In the genomic region with DNA sequence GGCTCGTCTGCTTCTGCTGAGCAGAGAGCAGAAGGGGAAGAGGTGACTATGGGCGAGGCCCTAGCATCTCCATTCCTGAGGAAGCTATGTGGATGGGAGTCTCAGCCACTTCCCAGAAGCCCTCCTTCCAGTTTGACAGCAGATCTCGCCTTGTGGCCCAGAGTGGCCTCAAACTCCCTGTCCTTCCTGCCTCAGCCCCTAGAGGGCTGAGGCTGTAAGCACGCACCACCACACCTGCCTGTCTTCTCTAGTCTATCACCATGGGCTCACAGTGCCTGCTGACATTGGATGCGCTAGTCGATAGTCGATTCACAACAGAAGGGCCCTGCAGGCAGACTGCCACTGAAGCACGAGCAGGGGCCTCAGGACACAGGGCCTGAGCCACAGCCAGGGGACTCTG, we compare ENCODE assay signal across 12 mouse cellular contexts. TPM values are rescaled to one million over a fixed set of nuclear protein-coding genes. Genes with fewer than 3 reads are reported as not detected.
DNase-seq lines count a peak whose midpoint lies in the region; ATAC-seq and TF ChIP-seq lines count a peak whose summit lies in the region.
"Had no signal": no experiment of that assay in that cellular context is flagged by ENCODE, and none has a peak within 500 bp of the region (broad histone marks: within the 10 kb centered on the region; RNA-seq: fewer than 3 reads in every experiment).

No protein-coding gene starts in this region.

- H3K4me2 ChIP-seq in kidney, postnatal 0 days (ENCODE audit: low read length), result no peak overlapping the region
- no peak overlapping the region for H3K4me2 ChIP-seq in kidney, embryonic 16.5 days (replicated peaks; ENCODE audit: low read depth, low read length)
- no peak overlapping the region for H3K4me2 ChIP-seq in CH12.LX (ENCODE audit: insufficient read depth, low read depth, poor library complexity, severe bottlenecking)
- H3K4me2 ChIP-seq: neural tube, embryonic 15.5 days had no signal

- TF ChIP-seq RAD21 in CH12.LX (IDR thresholded peaks at IDR 0.05; ENCODE audit: low read depth, low read length), result peak; percentile 20

- no peaks in the 10 kb centered on the region for H3K9me3 ChIP-seq in kidney, postnatal 0 days (replicated peaks; ENCODE audit: low read length)
- no peaks in the 10 kb centered on the region for H3K9me3 ChIP-seq in kidney, embryonic 16.5 days (ENCODE audit: low read length)
- H3K9me3 ChIP-seq in CH12.LX (replicated peaks; ENCODE audit: low read length), result no peaks in the 10 kb centered on the region
- H3K9me3 ChIP-seq: megakaryocyte, embryonic 14.5 days; neural tube, embryonic 15.5 days had no signal

- peak; percentile 52; the same call in 1 of the 2 replicates for TF ChIP-seq CTCF in kidney, postnatal 0 days (IDR thresholded peaks at IDR 0.05; ENCODE audit: low read depth)
- peak; percentile 29 to 66; a peak in 2 of 4 replicates for TF ChIP-seq CTCF in CH12.LX (conservative IDR thresholded peaks at IDR 0.05 in 1 of 2, IDR thresholded peaks at IDR 0.05 in 1 of 2; ENCODE audit: low read depth in 2 of 2, low read length in 2 of 2)

- no peaks in the 10 kb centered on the region for H3K27me3 ChIP-seq in kidney, postnatal 0 days (ENCODE audit: insufficient read depth, low read length)
- H3K27me3 ChIP-seq in kidney, embryonic 16.5 days (ENCODE audit: insufficient read depth, low read length), result no peaks in the 10 kb centered on the region
- no peaks in the 10 kb centered on the region for H3K27me3 ChIP-seq in CH12.LX (replicated peaks)
- H3K27me3 ChIP-seq: neural tube, embryonic 15.5 days had no signal

- no peak for ATAC-seq in kidney, postnatal 0 days (replicated peaks; ENCODE audit: low FRiP score, low read depth)
- no peak; the same call in 1 of the 2 replicates for ATAC-seq in kidney, embryonic 16.5 days (ENCODE audit: low FRiP score, low TSS enrichment)
- peak; percentile 34 to 37; a peak in 2 of 4 replicates for ATAC-seq in hematopoietic stem cell, adult 5-6 weeks (replicated peaks in 1 of 2; ENCODE audit: insufficient read depth in 1 of 2, low FRiP score in 2 of 2, low TSS enrichment in 1 of 2, low read depth in 1 of 2, poor library complexity in 2 of 2, severe bottlenecking in 2 of 2)
- ATAC-seq in megakaryocyte, adult 5-6 weeks (ENCODE audit: poor library complexity, severe bottlenecking), result no peak
- ATAC-seq: forebrain, embryonic 16.5 days had no signal

- TF ChIP-seq EP300 in CH12.LX (IDR thresholded peaks at IDR 0.05; ENCODE audit: low read length), result no peak

- H3K9ac ChIP-seq in kidney, postnatal 0 days (ENCODE audit: low read depth, low read length), result no peak overlapping the region
- no peak overlapping the region for H3K9ac ChIP-seq in kidney, embryonic 16.5 days (replicated peaks; ENCODE audit: low read length)
- H3K9ac ChIP-seq in CH12.LX (ENCODE audit: insufficient read depth, low read depth), result no peak overlapping the region
- H3K9ac ChIP-seq: neural tube, embryonic 15.5 days had no signal

- TF ChIP-seq POLR2A in CH12.LX (IDR thresholded peaks at IDR 0.05; ENCODE audit: low read depth, low read length), result no peak

- H3K27ac ChIP-seq in kidney, postnatal 0 days, result no peak overlapping the region
- H3K27ac ChIP-seq in kidney, embryonic 16.5 days (ENCODE audit: low read length), result no peak overlapping the region
- no peak overlapping the region for H3K27ac ChIP-seq in CH12.LX (ENCODE audit: insufficient read depth, low read depth)
- H3K27ac ChIP-seq: neural tube, embryonic 15.5 days had no signal

- in situ Hi-C loops in CH12.LX (cut with MboI; ENCODE audit: low pct_ligation_motif_present, low pct_unique_long_range_greater_than_20kb, low sequenced_read_pairs), result no loop called here

- no peaks in the 10 kb centered on the region for H3K4me1 ChIP-seq in kidney, postnatal 0 days (replicated peaks; ENCODE audit: insufficient read depth, low read length)
- H3K4me1 ChIP-seq in kidney, embryonic 16.5 days (ENCODE audit: insufficient read depth, low read length), result no peaks in the 10 kb centered on the region; the same call in 1 of the 2 replicates
- peaks cover 8 to 33% of the 10 kb centered on the region in 2 experiments for H3K4me1 ChIP-seq in CH12.LX (ENCODE audit: control insufficient read depth in 1 of 2, insufficient read depth in 2 of 2)

- H3K79me2 ChIP-seq in CH12.LX (replicated peaks; ENCODE audit: control insufficient read depth, extremely low read depth, insufficient read depth, poor library complexity, severe bottlenecking), result no peaks in the 10 kb centered on the region

- DNase-seq in kidney, postnatal 0 days (ENCODE audit: low spot score), result peak; percentile 32
- peak; percentile 14 for DNase-seq in 3T3-L1 (ENCODE audit: low read depth, low spot score)
- DNase-seq in CH12.LX (ENCODE audit: extremely low read depth), result no peak
- no peak for DNase-seq in layer of hippocampus, adult 18-20 months (ENCODE audit: low spot score in 2 of 2)
- DNase-seq: embryo, embryonic 11 days; thymus, adult 18-20 months had no signal

- no peak overlapping the region for H3K4me3 ChIP-seq in kidney, postnatal 0 days (replicated peaks; ENCODE audit: low read depth, low read length)
- no peak overlapping the region for H3K4me3 ChIP-seq in kidney, embryonic 16.5 days (ENCODE audit: low read length)
- H3K4me3 ChIP-seq in CH12.LX (replicated peaks in 1 of 3; ENCODE audit: low read depth in 2 of 3, low read length in 2 of 3, poor library complexity in 1 of 3), result no peak overlapping the region
- H3K4me3 ChIP-seq: megakaryocyte, embryonic 14.5 days; neural tube, embryonic 15.5 days had no signal

- WGBS in kidney, postnatal 0 days, result 74% methylated on average over 8 of the region's 8 CpGs
- 65% methylated on average over 8 of the region's 8 CpGs for WGBS in kidney, embryonic 16.5 days

- 0 out of 2 replicates have a peak, but pooled peaks cover 4% of the 10 kb centered on the region for H3K36me3 ChIP-seq in kidney, postnatal 0 days (ENCODE audit: insufficient read depth, low read length)
- no peaks in the 10 kb centered on the region; the same call in 1 of the 2 replicates for H3K36me3 ChIP-seq in kidney, embryonic 16.5 days (ENCODE audit: insufficient read depth, low read length)
- H3K36me3 ChIP-seq in CH12.LX (replicated peaks in 1 of 2; ENCODE audit: control insufficient read depth in 1 of 2, insufficient read depth in 1 of 2, low read length in 1 of 2), result peaks cover 6 to 60% of the 10 kb centered on the region in 2 experiments

- dilution Hi-C loops in CH12.LX (cut with MboI; ENCODE audit: extremely low pct_ligation_motif_present, extremely low pct_unique_long_range_greater_than_20kb, low sequenced_read_pairs), result no loop called here

TF ChIP-seq in CH12.LX, 34 proteins besides CTCF, POLR2A, EP300 and RAD21:
- TF ChIP-seq JUN (IDR thresholded peaks at IDR 0.05; ENCODE audit: insufficient read depth, low read depth, low read length) (no peak), UBTF (IDR thresholded peaks at IDR 0.05; ENCODE audit: low read depth, low read length) (no peak), KAT2A (IDR thresholded peaks at IDR 0.05; ENCODE audit: insufficient replicate concordance, low read length) (no peak), MXI1 (IDR thresholded peaks at IDR 0.05; ENCODE audit: low read depth, low read length) (no peak), RCOR1 (conservative IDR thresholded peaks at IDR 0.05; ENCODE audit: low read depth, low read length) (no peak), SMC3 (IDR thresholded peaks at IDR 0.05; ENCODE audit: low read depth, low read length) (peak; percentile 42), CHD1 (IDR thresholded peaks at IDR 0.05; ENCODE audit: low read depth, low read length) (no peak)
TF ChIP-seq in CH12.LX: peak in this region for 1.

RNA-seq across cellular contexts. Expression of a gene that starts 18.1 kb away (rescaled TPM):
- polyA plus RNA-seq in kidney, postnatal 0 days (2015; fragmentation: Nextera tagmentation; extraction: Ambion mirVana), result 37.9 and 38.8 TPM in 2 replicates
- 33.4 and 33.9 TPM in 2 replicates for polyA plus RNA-seq in kidney, embryonic 16.5 days (2015; fragmentation: Nextera tagmentation; extraction: Ambion mirVana)
- total RNA-seq in CH12.LX (2012; rRNA removed) (10.0 and 10.5 TPM in 2 replicates), CH12.LX (2014; rRNA removed) (15.3 and 15.5 TPM in 2 replicates)
- 12.4 and 13.5 TPM in 2 replicates for polyA plus RNA-seq in CH12.LX (2012; ENCODE audit: insufficient read length, low read depth)
- 5.7 and 8.8 TPM in 2 replicates for total RNA-seq in hematopoietic stem cell, adult 5-6 weeks (2017)
- total RNA-seq in megakaryocyte, adult 5-6 weeks (2015), result 8.6 and 8.8 TPM in 2 replicates
- total RNA-seq in megakaryocyte, adult 5-6 weeks (2017), result 8.8 and 11.5 TPM in 2 replicates
- total RNA-seq in layer of hippocampus, adult 18-20 months (2021), result 10 to 100 TPM; 46.9 to 48.9 TPM

RNA-seq across cellular contexts. Expression of a gene that starts 32.9 kb away (rescaled TPM):
- polyA plus RNA-seq in kidney, postnatal 0 days (2015; fragmentation: Nextera tagmentation; extraction: Ambion mirVana), result 7.1 and 7.8 TPM in 2 replicates
- polyA plus RNA-seq in kidney, embryonic 16.5 days (2015; fragmentation: Nextera tagmentation; extraction: Ambion mirVana), result 6.9 and 8.1 TPM in 2 replicates
- total RNA-seq in CH12.LX (2012; rRNA removed), result 0.80 and 1.2 TPM in 2 replicates
- total RNA-seq in CH12.LX (2014; rRNA removed), result 0.16 and 0.24 TPM in 2 replicates
- polyA plus RNA-seq in CH12.LX (2012; ENCODE audit: insufficient read length, low read depth), result 0.08 TPM in 1 of 2 replicates, not detected in the other
- total RNA-seq in hematopoietic stem cell, adult 5-6 weeks (2017), result 0.50 TPM in 1 of 2 replicates, not detected in the other
- total RNA-seq in megakaryocyte, adult 5-6 weeks (2015), result not detected in 2 replicates
- total RNA-seq in megakaryocyte, adult 5-6 weeks (2017), result not detected in 2 replicates
- total RNA-seq in layer of hippocampus, adult 18-20 months (2021), result 1 to 10 TPM; 3.1 to 4.1 TPM

Comparison
In these comparisons a context has a peak if more than half of its experiments do, and no peak if none do; other contexts are left out.
1. ATAC-seq: peak in hematopoietic stem cell, adult 5-6 weeks (2 of 2); none in kidney, postnatal 0 days (single experiment), kidney, embryonic 16.5 days (single experiment) and megakaryocyte, adult 5-6 weeks (single experiment).
2. DNase-seq: peak in kidney, postnatal 0 days (single experiment) and 3T3-L1 (single experiment); none in CH12.LX (single experiment) and layer of hippocampus, adult 18-20 months (0 of 2).